Mouse (Mus musculus) CH12.LX (cell line): Measurements from ENCODE around the gene AW549877. TPM values are rescaled to one million over a fixed set of nuclear protein-coding genes. Genes with fewer than 3 reads are reported as not detected.
A peak's percentile ranks its signal among the peaks of the same experiment; 100 is the strongest.

Experiments used
- DNase-seq: peaks from one replicate; pipeline ENCODE4 v3.0.0-alpha.2; 2013; ENCODE audit errors: extremely low read depth
- H3K27ac ChIP-seq: 2 replicates; pipeline ENCODE4 v1.5.1; 2012; ENCODE audit warnings: low read depth, mild to moderate bottlenecking, control low read depth, moderate library complexity; ENCODE audit not compliant: insufficient read depth
- H3K27me3 ChIP-seq: replicated peaks from 2 replicates; pipeline ENCODE3; 2012; ENCODE audit warnings: inconsistent platforms
- H3K36me3 ChIP-seq, 2 experiments: replicated peaks in 1 of 2; 2 replicates each; pipeline versions ENCODE3 to v1.6.1; 2012; ENCODE audit warnings: inconsistent platforms in 1 of 2, low read length in 1 of 2, mild to moderate bottlenecking in 1 of 2, mixed read lengths in 1 of 2, moderate library complexity in 1 of 2; ENCODE audit not compliant: control insufficient read depth in 1 of 2, insufficient read depth in 1 of 2
- H3K4me1 ChIP-seq, 2 experiments: 2 replicates each; pipeline ENCODE4 v1.6.1; 2012; ENCODE audit warnings: inconsistent platforms in 1 of 2, moderate library complexity in 1 of 2; ENCODE audit not compliant: insufficient read depth in 2 of 2, control insufficient read depth in 1 of 2
- H3K4me2 ChIP-seq: 2 replicates; pipeline ENCODE4 v1.6.1; 2012; ENCODE audit warnings: low read depth, mild to moderate bottlenecking, control low read depth; ENCODE audit not compliant: poor library complexity, insufficient read depth, severe bottlenecking
- H3K4me3 ChIP-seq, 3 experiments: fragments of 150-350 bp in 1 of 3; sonication (generic) in 1 of 3; replicated peaks in 1 of 3; 2 replicates each; pipeline versions ENCODE3 to v1.5.1; 2011 to 2012; ENCODE audit warnings: low read depth in 2 of 3, low read length in 2 of 3, mild to moderate bottlenecking in 2 of 3, moderate library complexity in 2 of 3, control low read depth in 1 of 3, improper control_type of control experiment in 1 of 3, inconsistent platforms in 1 of 3, mixed read lengths in 1 of 3; ENCODE audit not compliant: poor library complexity in 1 of 3
- H3K79me2 ChIP-seq: replicated peaks from 2 replicates; pipeline ENCODE4 v1.6.1; 2012; ENCODE audit warnings: mild to moderate bottlenecking, moderate library complexity; ENCODE audit not compliant: control insufficient read depth, poor library complexity, insufficient read depth, severe bottlenecking; ENCODE audit errors: extremely low read depth
- H3K9ac ChIP-seq: 2 replicates; pipeline ENCODE4 v1.6.1; 2012; ENCODE audit warnings: low read depth, mild to moderate bottlenecking, control low read depth, moderate library complexity; ENCODE audit not compliant: insufficient read depth
- H3K9me3 ChIP-seq: replicated peaks from 2 replicates; pipeline ENCODE3; 2012; ENCODE audit warnings: low read length, inconsistent platforms, mixed read lengths
- BHLHE40 ChIP-seq: IDR thresholded peaks from 2 replicates; pipeline ENCODE4 v1.6.1; 2011; ENCODE audit warnings: mild to moderate bottlenecking, low read depth, low read length, improper control_type of control experiment
- CHD1 ChIP-seq: IDR thresholded peaks from 2 replicates; pipeline ENCODE4 v1.6.1; 2012; ENCODE audit warnings: low read depth, low read length, improper control_type of control experiment, inconsistent platforms
- CHD2 ChIP-seq: IDR thresholded peaks from 2 replicates; pipeline ENCODE4 v1.6.1; 2011; ENCODE audit warnings: low read length, improper control_type of control experiment
- CTCF ChIP-seq, 2 experiments: IDR thresholded peaks in 1 of 2; conservative IDR thresholded peaks in 1 of 2; 2 replicates each; pipeline ENCODE4 v1.5.1; 2011 to 2012; ENCODE audit warnings: low read depth in 2 of 2, low read length in 2 of 2, improper control_type of control experiment in 1 of 2, inconsistent platforms in 1 of 2, mild to moderate bottlenecking in 1 of 2, moderate library complexity in 1 of 2
- E2F4 ChIP-seq: IDR thresholded peaks from 2 replicates; pipeline ENCODE4 v1.6.1; 2011; ENCODE audit warnings: low read depth, low read length, improper control_type of control experiment; ENCODE audit not compliant: insufficient replicate concordance
- EP300 ChIP-seq: IDR thresholded peaks from 2 replicates; pipeline ENCODE4 v1.6.1; 2011; ENCODE audit warnings: low read length, improper control_type of control experiment
- ETS1 ChIP-seq: conservative IDR thresholded peaks from 2 replicates; pipeline ENCODE4 v1.6.1; 2012; ENCODE audit warnings: low read depth, mild to moderate bottlenecking, inconsistent platforms, low read length, improper control_type of control experiment, moderate library complexity
- HCFC1 ChIP-seq: IDR thresholded peaks from 2 replicates; pipeline ENCODE4 v1.6.1; 2012; ENCODE audit warnings: low read depth, mild to moderate bottlenecking, inconsistent platforms, low read length, improper control_type of control experiment
- JUN ChIP-seq: IDR thresholded peaks from 2 replicates; pipeline ENCODE4 v1.6.1; 2011; ENCODE audit warnings: low read depth, mild to moderate bottlenecking, low read length, improper control_type of control experiment, moderate library complexity; ENCODE audit not compliant: insufficient read depth
- KAT2A ChIP-seq: IDR thresholded peaks from 2 replicates; pipeline ENCODE4 v1.6.1; 2012; ENCODE audit warnings: low read length, improper control_type of control experiment, inconsistent platforms; ENCODE audit not compliant: insufficient replicate concordance
- MAX ChIP-seq: IDR thresholded peaks from 2 replicates; pipeline ENCODE4 v1.6.1; 2011; ENCODE audit warnings: low read length, improper control_type of control experiment
- MAZ ChIP-seq: IDR thresholded peaks from 2 replicates; pipeline ENCODE4 v1.6.1; 2012; ENCODE audit warnings: low read depth, mild to moderate bottlenecking, inconsistent platforms, low read length, improper control_type of control experiment, moderate library complexity
- MEF2A ChIP-seq: IDR thresholded peaks from 2 replicates; pipeline ENCODE4 v1.6.1; 2014; ENCODE audit warnings: low read depth, mild to moderate bottlenecking, inconsistent platforms, low read length, improper control_type of control experiment, borderline replicate concordance
- MXI1 ChIP-seq: IDR thresholded peaks from 2 replicates; pipeline ENCODE4 v1.6.1; 2011; ENCODE audit warnings: mild to moderate bottlenecking, low read depth, low read length, improper control_type of control experiment
- MYC ChIP-seq: IDR thresholded peaks from 2 replicates; pipeline ENCODE4 v1.6.1; 2011; ENCODE audit warnings: low read depth, mild to moderate bottlenecking, improper control_type of control experiment, low read length
- NELFE ChIP-seq: IDR thresholded peaks from 2 replicates; pipeline ENCODE4 v1.6.1; 2011; ENCODE audit warnings: low read depth, low read length, improper control_type of control experiment
- NRF1 ChIP-seq: IDR thresholded peaks from 2 replicates; pipeline ENCODE4 v1.6.1; 2014; ENCODE audit warnings: low read depth, mild to moderate bottlenecking, inconsistent platforms, low read length, improper control_type of control experiment, moderate library complexity
- PAX5 ChIP-seq: IDR thresholded peaks from 2 replicates; pipeline ENCODE4 v1.6.1; 2012; ENCODE audit warnings: low read length, inconsistent platforms, mixed read lengths
- SIN3A ChIP-seq: IDR thresholded peaks from 2 replicates; pipeline ENCODE4 v1.6.1; 2012; ENCODE audit warnings: low read length, improper control_type of control experiment, inconsistent platforms
- SMC3 ChIP-seq: IDR thresholded peaks from 2 replicates; pipeline ENCODE4 v1.6.1; 2011; ENCODE audit warnings: low read depth, low read length, improper control_type of control experiment
- TBP ChIP-seq: conservative IDR thresholded peaks from 2 replicates; pipeline ENCODE4 v1.6.1; 2011; ENCODE audit warnings: low read depth, low read length, improper control_type of control experiment
- TCF12 ChIP-seq: IDR thresholded peaks from 2 replicates; pipeline ENCODE4 v1.6.1; 2014; ENCODE audit warnings: low read depth, mild to moderate bottlenecking, inconsistent platforms, low read length, improper control_type of control experiment
- UBTF ChIP-seq: IDR thresholded peaks from 2 replicates; pipeline ENCODE4 v1.6.1; 2012; ENCODE audit warnings: low read depth, mild to moderate bottlenecking, inconsistent platforms, low read length, improper control_type of control experiment, moderate library complexity
- USF2 ChIP-seq: conservative IDR thresholded peaks from 2 replicates; pipeline ENCODE4 v1.6.1; 2011; ENCODE audit warnings: low read depth, low read length, improper control_type of control experiment
- ZC3H11A ChIP-seq: IDR thresholded peaks from 2 replicates; pipeline ENCODE4 v1.6.1; 2012; ENCODE audit warnings: low read depth, mild to moderate bottlenecking, inconsistent platforms, low read length, improper control_type of control experiment
- ZMIZ1 ChIP-seq: IDR thresholded peaks from 2 replicates; pipeline ENCODE4 v1.6.1; 2012; ENCODE audit warnings: low read depth, mild to moderate bottlenecking, inconsistent platforms, low read length, improper control_type of control experiment
- dilution Hi-C: fragments of 300-500 bp; cut with MboI; formaldehyde crosslinking; loops from 2 replicates; pipeline ENCODE4 v1.14.3; 2020; ENCODE audit warnings: low sequenced_read_pairs; ENCODE audit not compliant: extremely low pct_unique_long_range_greater_than_20kb, extremely low pct_ligation_motif_present
- in situ Hi-C: fragments of 300-500 bp; cut with MboI; formaldehyde crosslinking; loops from 3 replicates; pipeline ENCODE4 v1.14.3; 2019; ENCODE audit warnings: low sequenced_read_pairs, low pct_ligation_motif_present, low pct_unique_long_range_greater_than_20kb, mixed read lengths
- polyA plus RNA-seq: library from polyadenylated mRNA; unstranded; fragments of >175 nt; gene quantifications from 2 replicates; pipeline ENCODE4 v1.2.1, GENCODE M21; 2012; ENCODE audit warnings: low read depth; ENCODE audit not compliant: insufficient read length
- total RNA-seq, 2 experiments: library from RNA; depleted of rRNA; stranded (reverse); fragments of 300-350 nt in 1 of 2; fragments of >200 nt in 1 of 2; gene quantifications; 2 replicates each; pipeline ENCODE4 v1.2.3; 2012 to 2014

The AW549877 gene
- total and polyA plus RNA-seq, 3 experiments, result 6.0 to 13.2 (median 11.6) TPM

DNA sequence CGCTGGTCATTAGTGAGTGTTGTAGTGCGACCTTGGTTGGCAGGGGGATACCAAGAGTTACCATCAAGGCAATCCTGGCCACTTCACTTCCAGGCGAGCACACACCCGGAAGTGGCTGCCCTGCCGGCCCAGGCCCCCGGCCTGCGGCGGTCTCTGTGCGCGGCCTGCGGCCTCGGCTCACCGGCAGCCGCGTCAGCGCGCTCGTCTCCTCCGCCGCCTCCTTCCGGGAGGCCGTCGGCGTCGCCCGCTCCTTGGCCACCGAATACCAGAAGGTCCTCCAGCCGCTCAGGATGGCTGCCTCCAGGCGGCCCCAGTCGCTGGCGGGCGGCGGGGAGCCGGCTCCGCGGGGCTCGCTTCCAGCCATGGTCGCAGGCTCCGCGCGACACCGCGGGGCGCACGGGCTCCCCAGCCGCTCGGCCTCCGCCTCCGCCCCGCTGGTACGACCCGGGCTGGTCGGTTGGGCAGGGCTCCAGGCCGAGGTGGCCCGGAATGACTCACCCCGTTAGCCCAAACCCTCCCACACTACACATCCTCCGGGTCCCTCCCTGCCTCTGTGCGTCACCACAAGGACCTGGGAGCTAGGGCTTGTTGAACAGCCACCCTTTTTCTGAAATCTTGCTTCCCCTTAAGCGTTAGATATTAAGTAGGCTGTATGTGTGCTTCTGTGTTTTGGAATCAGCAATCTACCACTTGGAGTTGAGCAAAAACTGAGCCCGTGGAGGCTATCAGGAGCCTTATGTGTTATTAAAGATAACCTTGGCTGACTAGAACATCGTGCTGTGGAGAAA is 16.3 kb downstream of the AW549877 start, which contains the start of gene Fbxo4 (continued):
- peak; percentile 5; the same call in 1 of the 2 replicates for TF ChIP-seq JUN
- 0 out of 2 replicates have a peak, but pooled peaks have one; percentile 29 for TF ChIP-seq SIN3A
- no peak for TF ChIP-seq MAX
- peak; percentile 4; the same call in 1 of the 2 replicates for TF ChIP-seq NRF1
- no peak for TF ChIP-seq ZC3H11A
- peak; percentile 98 for TF ChIP-seq UBTF
- TF ChIP-seq KAT2A, result 0 out of 2 replicates have a peak, but pooled peaks have one; percentile 32

DNA sequence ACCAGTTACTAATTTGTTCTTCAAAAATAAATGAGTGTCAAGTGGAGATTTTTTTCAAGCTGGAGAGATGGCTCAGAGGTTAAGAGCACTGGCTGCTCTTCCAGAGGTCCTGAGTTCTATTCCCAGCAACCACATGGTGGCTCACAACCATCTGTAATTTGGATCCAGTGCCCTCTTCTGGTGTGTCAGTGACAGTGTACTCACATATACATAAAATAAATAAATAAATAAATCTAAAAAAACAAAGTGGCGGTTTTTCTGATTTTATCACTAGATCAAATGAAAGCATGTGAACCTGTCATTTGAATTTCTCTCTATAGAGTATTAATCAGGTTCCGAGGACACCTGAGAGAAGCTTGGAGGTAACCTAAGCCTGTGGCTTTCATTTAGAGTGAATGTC is 17.3 kb downstream of the AW549877 start:
- Histone ChIP-seq H3K79me2 (no peaks in the 10 kb centered on the region), H3K4me1 (peaks cover 5 to 27% of the 10 kb centered on the region in 2 experiments; a peak in 3 of 4 replicates), H3K9ac (no peak overlapping the region; the same call in 1 of the 2 replicates), H3K27ac (no peak overlapping the region), H3K4me3 (peak overlapping the region in 1 of 3 experiments; percentile 10), H3K36me3 (peaks cover 0 to 19% of the 10 kb centered on the region in 2 experiments), H3K9me3 (no peaks in the 10 kb centered on the region), H3K4me2 (peak overlapping the region; percentile 90; the same call in 1 of the 2 replicates), H3K27me3 (no peaks in the 10 kb centered on the region)
- TF ChIP-seq CTCF (conservative IDR thresholded peaks at IDR 0.05 in 1 of 2, IDR thresholded peaks at IDR 0.05 in 1 of 2; ENCODE audit: low read depth in 2 of 2, low read length in 2 of 2) (peak in 1 of 2 experiments; percentile 57; a peak in 2 of 4 replicates), ZMIZ1 (no peak)
- DNase-seq, result no peak
- dilution Hi-C loops (no loop called here), in situ Hi-C loops (no loop called here)

DNA sequence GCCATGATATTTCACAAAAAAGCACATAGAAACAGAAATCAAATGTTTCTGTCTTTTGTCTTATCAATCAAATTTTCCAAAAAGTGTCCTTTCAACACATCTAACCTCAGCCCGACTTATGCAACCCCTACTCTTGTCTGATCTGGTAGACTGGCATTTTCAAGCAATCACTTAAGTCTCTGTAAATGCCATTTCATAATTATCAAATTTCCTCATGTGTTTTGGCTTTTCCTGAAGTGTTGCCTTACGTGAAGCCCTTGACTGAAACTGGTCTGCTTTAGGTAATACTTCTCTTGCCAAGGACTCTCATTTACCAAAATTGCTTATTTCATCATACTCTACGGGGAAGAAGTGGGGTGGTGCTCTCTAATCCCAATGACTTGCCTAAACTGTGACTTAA is 22.2 kb downstream of the AW549877 start:
- dilution Hi-C loops, result no loop called here
- Histone ChIP-seq H3K4me2 (no peak overlapping the region), H3K4me1 (peaks cover 0 to 6% of the 10 kb centered on the region in 2 experiments; a peak in 1 of 4 replicates), H3K9ac (no peak overlapping the region), H3K27ac (no peak overlapping the region), H3K27me3 (no peaks in the 10 kb centered on the region), H3K9me3 (no peaks in the 10 kb centered on the region), H3K36me3 (peaks cover 12 to 43% of the 10 kb centered on the region in 2 experiments), H3K79me2 (no peaks in the 10 kb centered on the region), H3K4me3 (no peak overlapping the region)
- no peak for DNase-seq
- in situ Hi-C loops, result no loop called here
- no peak for TF ChIP-seq MYC
- TF ChIP-seq KAT2A, result no peak
- no peak for TF ChIP-seq ETS1
- no peak for TF ChIP-seq TBP
- TF ChIP-seq NELFE, result no peak
- no peak for TF ChIP-seq E2F4
- TF ChIP-seq PAX5, result no peak
- no peak for TF ChIP-seq MXI1
- no peak for TF ChIP-seq HCFC1
- no peak for TF ChIP-seq MAZ
- TF ChIP-seq SMC3, result no peak
- TF ChIP-seq UBTF, result no peak
- no peak for TF ChIP-seq CHD2
- no peak for TF ChIP-seq CTCF (conservative IDR thresholded peaks at IDR 0.05 in 1 of 2, IDR thresholded peaks at IDR 0.05 in 1 of 2; ENCODE audit: low read depth in 2 of 2, low read length in 2 of 2)
- TF ChIP-seq EP300, result no peak
- TF ChIP-seq CHD1, result no peak
- no peak for TF ChIP-seq BHLHE40
- no peak for TF ChIP-seq USF2
- no peak for TF ChIP-seq MEF2A
- no peak for TF ChIP-seq TCF12
